Mouse (Mus musculus) cortical plate, adult 2 months (tissue): ENCODE data around the gene Pabpn1.

Experiments
- CTCF ChIP-seq: fragments of 200-500 bp; IDR thresholded peaks from 2 replicates; pipeline ENCODE4 v1.5.1; 2011; ENCODE audit warnings: mild to moderate bottlenecking, control low read depth, low read length; ENCODE audit not compliant: insufficient read depth; ENCODE audit errors: extremely low read depth
- POLR2A ChIP-seq: fragments of 200-500 bp; IDR thresholded peaks from 2 replicates; pipeline ENCODE4 v1.6.1; 2011; ENCODE audit warnings: mild to moderate bottlenecking, low read length, control low read depth; ENCODE audit not compliant: insufficient read depth; ENCODE audit errors: extremely low read depth

DNA sequence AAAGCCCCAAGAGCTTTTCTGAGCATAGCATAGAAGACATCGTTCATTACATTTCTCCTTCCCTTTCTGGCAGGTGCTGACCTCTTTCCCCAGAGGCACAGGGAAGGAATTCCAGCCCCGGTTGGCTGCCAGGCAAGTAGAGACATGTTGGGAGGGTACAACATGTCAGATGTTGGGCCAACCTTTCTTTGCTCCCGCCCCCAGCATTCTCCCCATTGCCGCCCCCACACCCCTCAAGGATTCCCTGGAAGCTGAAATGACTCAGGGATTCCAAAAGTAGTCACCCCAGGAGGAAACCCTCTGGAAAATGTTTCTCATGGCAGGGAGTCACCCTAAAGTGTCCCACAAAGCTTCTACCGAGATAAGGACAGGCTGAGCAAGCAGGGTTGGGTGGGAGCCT, 37.5 kb downstream of the Pabpn1 start:
- TF ChIP-seq CTCF (no peak), POLR2A (no peak)
